Comparison of ENCODE assay signal across 10 mouse cellular contexts in genomic region chr2:60354541-60355387, GRCm38 (mm10). TPM values are rescaled to one million over a fixed set of nuclear protein-coding genes. Genes with fewer than 3 reads are reported as not detected.
DNase-seq lines count a peak whose midpoint lies in the region; ATAC-seq and TF ChIP-seq lines count a peak whose summit lies in the region.
"Had no signal": no experiment of that assay in that cellular context is flagged by ENCODE, and none has a peak within 500 bp of the region (broad histone marks: within the 10 kb centered on the region; RNA-seq: fewer than 3 reads in every experiment).

No protein-coding gene starts in this region.

- H3K9ac ChIP-seq in heart, embryonic 14.5 days (ENCODE audit: low read length): no peak overlapping the region
- no peak overlapping the region for H3K9ac ChIP-seq in hindbrain, embryonic 16.5 days (ENCODE audit: low read depth, low read length)
- H3K9ac ChIP-seq in midbrain, embryonic 12.5 days (replicated peaks): no peak overlapping the region

- no peaks in the 10 kb centered on the region for H3K9me3 ChIP-seq in heart, embryonic 14.5 days (ENCODE audit: control insufficient read depth, low read length)
- no peaks in the 10 kb centered on the region for H3K9me3 ChIP-seq in hindbrain, embryonic 16.5 days (ENCODE audit: control insufficient read depth, low read length)
- no peaks in the 10 kb centered on the region for H3K9me3 ChIP-seq in midbrain, embryonic 12.5 days

- H3K27me3 ChIP-seq in heart, embryonic 14.5 days (ENCODE audit: control insufficient read depth, insufficient read depth, low read length): no peaks in the 10 kb centered on the region
- no peaks in the 10 kb centered on the region for H3K27me3 ChIP-seq in hindbrain, embryonic 16.5 days (replicated peaks; ENCODE audit: control insufficient read depth, insufficient read depth, low read length)
- no peaks in the 10 kb centered on the region for H3K27me3 ChIP-seq in midbrain, embryonic 12.5 days
- no peaks in the 10 kb centered on the region for H3K27me3 ChIP-seq in thymus, adult 2 months (ENCODE audit: control insufficient read depth, insufficient read depth, low read length)
- H3K27me3 ChIP-seq: Patski had no signal

- H3K36me3 ChIP-seq in heart, embryonic 14.5 days (ENCODE audit: control insufficient read depth, insufficient read depth, low read length): no peaks in the 10 kb centered on the region
- no peaks in the 10 kb centered on the region for H3K36me3 ChIP-seq in hindbrain, embryonic 16.5 days (ENCODE audit: control insufficient read depth, insufficient read depth, low read length)
- no peaks in the 10 kb centered on the region for H3K36me3 ChIP-seq in midbrain, embryonic 12.5 days
- H3K36me3 ChIP-seq in thymus, adult 2 months (ENCODE audit: control insufficient read depth, insufficient read depth, low read length): peaks cover 19% of the 10 kb centered on the region

- 0 out of 2 replicates have a peak, but pooled peaks have one; percentile 21 for ATAC-seq in heart, embryonic 14.5 days (ENCODE audit: insufficient number of reproducible peaks, insufficient read depth, low FRiP score, low read depth)
- peak; percentile 54; the same call in 1 of the 2 replicates for ATAC-seq in hindbrain, embryonic 16.5 days
- ATAC-seq in midbrain, embryonic 12.5 days (ENCODE audit: low FRiP score, low read depth): no peak
- ATAC-seq: Patski had no signal

- TF ChIP-seq CTCF in cortical plate, adult 2 months (IDR thresholded peaks at IDR 0.05; ENCODE audit: extremely low read depth, insufficient read depth, low read length): no peak
- no peak for TF ChIP-seq CTCF in thymus, adult 2 months (IDR thresholded peaks at IDR 0.05; ENCODE audit: borderline replicate concordance, control insufficient read depth, extremely low read depth, insufficient read depth, low read length, poor library complexity)

- H3K4me1 ChIP-seq in heart, embryonic 14.5 days (ENCODE audit: control insufficient read depth in 2 of 2, insufficient read depth in 2 of 2, low read length in 2 of 2): peaks cover 12 to 17% of the 10 kb centered on the region in 2 experiments
- no peaks in the 10 kb centered on the region for H3K4me1 ChIP-seq in cortical plate, adult 2 months (ENCODE audit: control insufficient read depth, insufficient read depth, low read length)
- H3K4me1 ChIP-seq in hindbrain, embryonic 16.5 days (ENCODE audit: control insufficient read depth, insufficient read depth, low read depth, low read length): no peaks in the 10 kb centered on the region
- H3K4me1 ChIP-seq in midbrain, embryonic 12.5 days: peaks cover 8% of the 10 kb centered on the region; the same call in 1 of the 2 replicates
- H3K4me1 ChIP-seq in thymus, adult 2 months (replicated peaks; ENCODE audit: control insufficient read depth, insufficient read depth, low read length): peaks cover 2% of the 10 kb centered on the region; the same call in 1 of the 2 replicates

- DNase-seq in heart, adult 9 months (ENCODE audit: low spot score in 2 of 2): no peak
- DNase-seq in ovary, postnatal 14 days (ENCODE audit: low spot score): no peak
- no peak for DNase-seq in frontal cortex, postnatal 25 days (ENCODE audit: low spot score in 2 of 2)
- no peak for DNase-seq in thymus, adult 2 months

- no peak for TF ChIP-seq POLR2A in cortical plate, adult 2 months (IDR thresholded peaks at IDR 0.05; ENCODE audit: extremely low read depth, insufficient read depth, low read length)
- TF ChIP-seq POLR2A in thymus, adult 2 months (IDR thresholded peaks at IDR 0.05; ENCODE audit: control insufficient read depth, extremely low read depth, insufficient read depth, low read length, poor library complexity): no peak

- H3K4me2 ChIP-seq in heart, embryonic 14.5 days (ENCODE audit: low read length): peak overlapping the region; percentile 42
- peak overlapping the region; percentile 38 for H3K4me2 ChIP-seq in hindbrain, embryonic 16.5 days (ENCODE audit: low read length)
- peak overlapping the region; percentile 39 for H3K4me2 ChIP-seq in midbrain, embryonic 12.5 days (replicated peaks)

- H3K27ac ChIP-seq in heart, embryonic 14.5 days (replicated peaks in 1 of 2; ENCODE audit: control insufficient read depth in 1 of 2, insufficient read depth in 1 of 2, low read depth in 2 of 2, low read length in 2 of 2): no peak overlapping the region
- H3K27ac ChIP-seq in cortical plate, adult 2 months (ENCODE audit: insufficient read depth, low read length): 0 out of 2 replicates have a peak overlapping the region, but pooled peaks have one; percentile 14
- 0 out of 2 replicates have a peak overlapping the region, but pooled peaks have one; percentile 23 for H3K27ac ChIP-seq in hindbrain, embryonic 16.5 days (ENCODE audit: low read depth, low read length)
- no peak overlapping the region for H3K27ac ChIP-seq in midbrain, embryonic 12.5 days (replicated peaks)
- no peak overlapping the region for H3K27ac ChIP-seq in thymus, adult 2 months (ENCODE audit: control insufficient read depth, insufficient read depth, low read length)
- H3K27ac ChIP-seq: macrophage had no signal

- H3K4me3 ChIP-seq in heart, embryonic 14.5 days (ENCODE audit: control insufficient read depth in 1 of 2, insufficient read depth in 1 of 2, low read depth in 1 of 2, low read length in 2 of 2): no peak overlapping the region
- no peak overlapping the region for H3K4me3 ChIP-seq in cortical plate, adult 2 months (ENCODE audit: insufficient read depth, low read length)
- H3K4me3 ChIP-seq in hindbrain, embryonic 16.5 days (ENCODE audit: low read length): no peak overlapping the region; the same call in 1 of the 2 replicates
- peak overlapping the region; percentile 21; the same call in 1 of the 2 replicates for H3K4me3 ChIP-seq in midbrain, embryonic 12.5 days
- no peak overlapping the region for H3K4me3 ChIP-seq in thymus, adult 2 months (ENCODE audit: control insufficient read depth, insufficient read depth, low read length)

- 61% methylated on average over 18 of the region's 18 CpGs for WGBS in heart, embryonic 14.5 days
- 46% methylated on average over 18 of the region's 18 CpGs for WGBS in hindbrain, embryonic 16.5 days
- 55% methylated on average over 18 of the region's 18 CpGs for WGBS in midbrain, embryonic 12.5 days
- 92% methylated on average over 18 of the region's 18 CpGs for WGBS in thymus, adult 2 months

RNA-seq across cellular contexts. Expression of gene Ly75, which starts 28.3 kb away (rescaled TPM):
- 1.6 and 1.8 TPM in 2 replicates for polyA plus RNA-seq in heart, embryonic 14.5 days (2014; fragmentation: Nextera tagmentation; extraction: Ambion mirVana)
- 0.79 and 1.1 TPM in 2 replicates for polyA plus RNA-seq in cortical plate, adult 2 months (2012; rRNA removed)
- 1.6 and 1.9 TPM in 2 replicates for polyA plus RNA-seq in hindbrain, embryonic 16.5 days (2015; fragmentation: Nextera tagmentation; extraction: Ambion mirVana)
- polyA plus RNA-seq in midbrain, embryonic 12.5 days (2016; fragmentation: Nextera tagmentation; extraction: Ambion mirVana): 1.4 TPM in 2 replicates
- 17.4 and 20.8 TPM in 2 replicates for polyA plus RNA-seq in thymus, adult 2 months (2012; rRNA removed)

Comparison
In these comparisons a context has a peak if more than half of its experiments do, and no peak if none do; other contexts are left out.
1. H3K27ac ChIP-seq: peak in cortical plate, adult 2 months (single experiment) and hindbrain, embryonic 16.5 days (single experiment); none in heart, embryonic 14.5 days (0 of 2), midbrain, embryonic 12.5 days (single experiment) and thymus, adult 2 months (single experiment).
2. Peak in every context shown above with its lines, with median percentiles within 50 percentile points of each other: H3K4me2 ChIP-seq.